Mouse (Mus musculus) right cerebral cortex, postnatal 36 days (tissue): ENCODE results near the gene Kcns1.
A peak's percentile ranks its signal among the peaks of the same experiment; 100 is the strongest.

Experiments used
- DNase-seq, 2 experiments: peaks; one replicate each; pipeline ENCODE4 v3.0.0; 2022; ENCODE audit warnings: low spot score in 2 of 2, mixed read lengths in 1 of 2

Kcns1 gene

DNA sequence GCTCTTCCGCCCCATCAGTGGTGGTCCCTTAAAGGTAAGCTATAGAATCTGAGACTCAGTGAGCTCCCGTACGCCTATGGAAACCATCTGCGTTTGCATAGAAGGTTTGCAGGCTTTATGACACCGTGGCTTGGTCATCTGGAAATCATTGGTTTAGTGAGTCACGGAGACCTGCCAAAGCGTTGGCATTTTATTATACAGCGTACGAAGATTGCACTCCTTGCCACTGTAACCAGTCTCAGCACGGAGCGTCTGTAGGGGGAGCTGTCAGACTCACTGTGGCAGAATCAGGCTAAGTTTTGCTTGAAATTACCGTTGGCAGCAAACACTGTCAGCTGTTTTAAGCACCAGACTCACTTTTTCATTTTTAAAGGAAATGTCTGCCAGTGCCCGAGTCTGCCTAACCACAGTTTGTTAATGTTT is 44.4 kb downstream of the Kcns1 start:
- DNase-seq: peak; percentile 71

DNA sequence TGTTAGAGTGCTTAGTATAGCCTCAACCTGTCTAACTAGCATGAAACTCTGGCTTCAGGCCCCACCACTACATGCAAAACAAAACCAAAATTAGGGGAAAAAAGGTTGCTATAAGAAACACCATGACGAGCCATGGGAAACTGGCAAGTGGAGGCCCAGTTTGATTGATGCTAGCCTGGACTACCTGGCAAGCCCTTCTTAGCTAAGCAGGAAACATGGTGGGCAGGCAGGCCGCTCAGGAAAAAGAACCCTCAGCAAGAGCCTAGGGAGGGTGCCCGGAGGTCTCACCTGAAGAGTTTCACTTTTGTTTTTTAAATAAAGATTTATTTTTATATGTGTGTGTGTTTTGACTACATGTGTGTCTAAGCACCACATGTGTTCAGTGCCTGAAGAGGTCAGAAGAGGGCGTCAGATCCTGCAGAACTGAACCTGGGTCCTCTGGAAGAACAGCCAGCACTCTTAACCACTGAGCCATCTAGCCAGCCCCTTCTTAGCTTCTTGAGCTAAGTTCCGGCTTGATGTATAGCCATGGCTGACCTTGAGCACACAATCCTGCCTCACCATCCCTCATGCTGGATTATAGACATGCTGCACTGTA is 47.6 kb downstream of the Kcns1 start:
- no peak for DNase-seq

DNA sequence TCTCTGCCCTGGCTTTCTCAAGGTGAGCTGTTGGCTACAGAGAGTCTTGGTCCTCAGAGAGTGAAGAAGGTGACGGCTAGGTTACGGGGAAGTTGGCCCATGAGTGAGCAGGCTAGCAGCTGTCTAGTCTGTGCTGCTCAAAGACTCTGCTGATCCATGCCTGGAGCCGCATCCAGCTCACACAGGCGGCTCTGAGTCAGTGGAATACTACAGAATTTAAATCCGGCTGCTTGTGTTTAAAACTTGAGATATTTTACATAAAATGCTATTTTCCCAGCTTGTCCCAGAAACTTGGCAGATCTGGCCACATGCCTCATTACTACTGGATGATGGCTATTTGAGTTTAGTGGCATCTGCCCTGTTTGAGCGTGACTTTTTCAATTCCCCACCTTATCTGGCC is 51.4 kb downstream of the Kcns1 start:
- DNase-seq: peak in 1 of 2 experiments; percentile 38

DNA sequence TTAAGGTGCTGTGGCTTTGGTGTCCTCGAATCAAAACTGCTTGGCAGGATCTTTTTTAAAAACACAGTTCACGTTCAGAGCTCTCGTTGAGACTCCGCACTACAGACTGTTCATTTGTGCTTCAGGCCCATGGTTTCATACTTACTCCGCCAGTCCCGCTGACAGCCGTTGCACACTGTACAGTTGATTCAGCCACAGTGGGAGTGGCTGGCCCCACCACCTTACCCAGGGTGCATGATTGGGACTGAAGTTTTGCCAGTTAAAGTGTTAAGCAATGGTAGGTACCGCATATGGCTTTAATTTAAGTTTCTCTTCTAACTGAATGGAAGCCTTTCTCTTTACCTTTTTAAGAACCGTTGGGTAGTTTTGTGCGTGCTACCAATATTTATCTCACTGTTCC is 55.4 kb downstream of the Kcns1 start:
- no peak for DNase-seq

DNA sequence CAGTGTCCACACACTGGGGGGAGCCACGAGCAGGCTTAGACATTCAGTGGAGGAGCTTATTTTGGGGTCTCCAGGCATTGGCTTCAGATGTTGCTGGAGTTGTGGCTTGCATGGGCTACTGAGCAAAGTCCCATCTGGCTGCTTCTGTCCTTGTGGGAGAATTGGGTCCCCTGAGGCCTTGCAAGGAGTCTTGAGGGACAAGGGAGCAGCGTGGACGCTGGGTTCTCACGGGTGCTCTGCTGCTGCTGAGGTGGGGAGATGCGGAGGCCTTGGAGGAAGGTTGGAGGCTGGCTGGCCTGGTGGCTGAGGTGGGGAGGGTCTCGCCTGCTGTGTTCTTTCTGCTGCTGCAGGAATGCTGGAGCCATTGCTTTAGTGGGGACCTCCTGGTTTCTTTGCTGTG is 56.9 kb downstream of the Kcns1 start:
- DNase-seq: no peak
